Mouse (Mus musculus): ENCODE measurements at regions not wholly inside any gene's neighbourhood (a gene's known extent, or its start where the extent isn't known, plus 50 kb on each side); places are given as distances from the start of the nearest gene placed in this dataset.
"Not testable (repeated sequence)": the region's sequence is repeated elsewhere in the genome, so short reads cannot be mapped to it uniquely, and the experiment has no call there.

GRCm38 (mm10) chr13:39566491-39566890 lies 605.8 kb upstream of the Slc35b3 start:
- DNase-seq (ENCODE audit: low read depth, low spot score), result no peak

GRCm38 (mm10) chr13:39537724-39538440 lies 577.2 kb upstream of the Slc35b3 start:
- no peak for DNase-seq (ENCODE audit: low read depth, low spot score)

- no peak for DNase-seq (ENCODE audit: low read depth, low spot score)
These were observed 565.8 kb upstream of the Slc35b3 start for GRCm38 (mm10) chr13:39526469-39526868.

GRCm38 (mm10) chr13:39523856-39524301 lies 563.2 kb upstream of the Slc35b3 start:
- DNase-seq (ENCODE audit: low read depth, low spot score), result no peak

GRCm38 (mm10) chr13:39523246-39523850 lies 562.7 kb upstream of the Slc35b3 start:
- no peak for DNase-seq (ENCODE audit: low read depth, low spot score)

- no peak for DNase-seq (ENCODE audit: low read depth, low spot score)
These were observed 560.2 kb upstream of the Slc35b3 start for GRCm38 (mm10) chr13:39520846-39521245.

- DNase-seq (ENCODE audit: low read depth, low spot score), result no peak
These were observed 555.4 kb upstream of the Slc35b3 start for GRCm38 (mm10) chr13:39516106-39516505.

- no peak for DNase-seq (ENCODE audit: low read depth, low spot score)
These were observed 529.1 kb upstream of the Slc35b3 start for GRCm38 (mm10) chr13:39489806-39490205.

- DNase-seq (ENCODE audit: low read depth, low spot score), result no peak
These were observed 511.9 kb upstream of the Slc35b3 start for GRCm38 (mm10) chr13:39472621-39473020.

- DNase-seq (ENCODE audit: low read depth, low spot score), result no peak
These were observed 481.1 kb upstream of the Slc35b3 start for GRCm38 (mm10) chr13:39441799-39442198.

- DNase-seq (ENCODE audit: low read depth, low spot score), result peak; percentile 6
These were observed 480.2 kb upstream of the Slc35b3 start for GRCm38 (mm10) chr13:39440907-39441306.

- DNase-seq (ENCODE audit: low read depth, low spot score), result no peak
These were observed 479.7 kb upstream of the Slc35b3 start for GRCm38 (mm10) chr13:39440336-39440735.

GRCm38 (mm10) chr13:39427996-39428395 lies 467.3 kb upstream of the Slc35b3 start:
- DNase-seq (ENCODE audit: low read depth, low spot score), result no peak

- no peak for DNase-seq (ENCODE audit: low read depth, low spot score)
These were observed 465.3 kb upstream of the Slc35b3 start for GRCm38 (mm10) chr13:39425944-39426343.

GRCm38 (mm10) chr13:39418127-39418526 lies 457.5 kb upstream of the Slc35b3 start:
- no peak for DNase-seq (ENCODE audit: low read depth, low spot score)

- no peak for DNase-seq (ENCODE audit: low read depth, low spot score)
These were observed 451.0 kb upstream of the Slc35b3 start for GRCm38 (mm10) chr13:39411471-39412251.

GRCm38 (mm10) chr13:39392589-39392988 lies 431.9 kb upstream of the Slc35b3 start:
- no peak for DNase-seq (ENCODE audit: low read depth, low spot score)

- DNase-seq (ENCODE audit: low read depth, low spot score), result not testable (repeated sequence)
These were observed 431.5 kb upstream of the Slc35b3 start for GRCm38 (mm10) chr13:39392151-39392550.

GRCm38 (mm10) chr13:39376677-39377076 lies 416.0 kb upstream of the Slc35b3 start:
- no peak for DNase-seq (ENCODE audit: low read depth, low spot score)

- DNase-seq (ENCODE audit: low read depth, low spot score), result no peak
These were observed 415.6 kb upstream of the Slc35b3 start for GRCm38 (mm10) chr13:39376269-39376668.

- no peak for DNase-seq (ENCODE audit: low read depth, low spot score)
These were observed 411.9 kb upstream of the Slc35b3 start for GRCm38 (mm10) chr13:39372565-39372964.

- no peak for DNase-seq (ENCODE audit: low read depth, low spot score)
These were observed 403.0 kb upstream of the Slc35b3 start for GRCm38 (mm10) chr13:39363637-39364036.
